Mouse (Mus musculus) megakaryocyte, embryonic 14.5 days (primary cell): ENCODE results near the gene Prpf40a.

Experiments used
- FLI1 ChIP-seq: IDR thresholded peaks from 2 replicates; pipeline ENCODE4 v1.6.1; 2012; ENCODE audit warnings: low read length, inconsistent platforms, mixed read lengths
- GATA1 ChIP-seq: IDR thresholded peaks from 3 replicates; pipeline ENCODE4 v1.6.1; 2012; ENCODE audit warnings: mixed read lengths, low read length, inconsistent platforms, borderline replicate concordance

DNA sequence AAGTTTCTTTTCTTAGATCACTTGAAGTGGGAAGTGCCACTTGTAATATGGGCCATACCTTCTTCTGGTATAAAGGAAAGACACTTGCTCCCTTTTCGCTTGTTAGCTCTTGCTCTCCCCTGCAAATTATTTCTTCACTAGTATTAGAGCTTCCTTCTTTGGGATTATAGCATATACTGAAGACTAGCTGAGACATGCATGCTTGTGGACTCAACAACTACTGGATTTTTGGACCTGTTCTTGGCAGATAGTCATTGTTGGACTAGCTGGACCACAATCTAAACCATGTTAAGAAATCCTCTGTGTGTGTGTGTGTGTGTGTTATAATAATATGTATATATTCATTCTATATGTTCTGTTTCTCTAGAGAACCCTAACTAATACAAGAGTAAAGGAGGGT lies 22.4 kb upstream of the Prpf40a start:
- TF ChIP-seq GATA1: no peak
- TF ChIP-seq FLI1: no peak
